Mouse (Mus musculus): ENCODE data around the gene Arx.

Arx gene

GRCm38 (mm10) chrX:93286291-93286893, at the start of gene Arx:
Gene Arx, plus strand, starts transcription at chrX:93286445.
- peak; percentile 85 for DNase-seq (ENCODE audit: low spot score)

GRCm38 (mm10) chrX:93251329-93251728, 34.9 kb upstream of the Arx start:
- no peak for DNase-seq (ENCODE audit: low spot score)

GRCm38 (mm10) chrX:93275689-93276088, 10.6 kb upstream of the Arx start:
- DNase-seq (ENCODE audit: low spot score), result no peak

GRCm38 (mm10) chrX:93279940-93280339, 6.3 kb upstream of the Arx start:
- DNase-seq (ENCODE audit: low spot score), result no peak

- DNase-seq (ENCODE audit: low spot score), result no peak
Observed at GRCm38 (mm10) chrX:93281028-93281723, 5.1 kb upstream of the Arx start.

- no peak for DNase-seq (ENCODE audit: low spot score)
Observed at GRCm38 (mm10) chrX:93281756-93282155, 4.5 kb upstream of the Arx start.

- no peak for DNase-seq (ENCODE audit: low spot score)
Observed at GRCm38 (mm10) chrX:93285091-93285490, 1.2 kb upstream of the Arx start.

GRCm38 (mm10) chrX:93288339-93288738, 2.1 kb downstream of the Arx start:
- DNase-seq (ENCODE audit: low spot score), result no peak

GRCm38 (mm10) chrX:93289076-93289475, 2.8 kb downstream of the Arx start:
- no peak for DNase-seq (ENCODE audit: low spot score)

GRCm38 (mm10) chrX:93289851-93290380, 3.7 kb downstream of the Arx start:
- DNase-seq (ENCODE audit: low spot score), result no peak

GRCm38 (mm10) chrX:93292031-93292430, 5.8 kb downstream of the Arx start:
- no peak for DNase-seq (ENCODE audit: low spot score)

GRCm38 (mm10) chrX:93294736-93295490, 8.7 kb downstream of the Arx start:
- DNase-seq (ENCODE audit: low spot score), result no peak

- no peak for DNase-seq (ENCODE audit: low spot score)
Observed at GRCm38 (mm10) chrX:93295819-93296218, 9.6 kb downstream of the Arx start.

- DNase-seq (ENCODE audit: low spot score), result no peak
Observed at GRCm38 (mm10) chrX:93297001-93297441, 10.8 kb downstream of the Arx start.

- no peak for DNase-seq (ENCODE audit: low spot score)
Observed at GRCm38 (mm10) chrX:93299046-93299626, 12.9 kb downstream of the Arx start.

- DNase-seq (ENCODE audit: low spot score), result no peak
Observed at GRCm38 (mm10) chrX:93299771-93300170, 13.5 kb downstream of the Arx start.

GRCm38 (mm10) chrX:93300183-93300815, 14.1 kb downstream of the Arx start:
- no peak for DNase-seq (ENCODE audit: low spot score)

- DNase-seq (ENCODE audit: low spot score), result no peak
Observed at GRCm38 (mm10) chrX:93301798-93302197, 15.6 kb downstream of the Arx start.

- DNase-seq (ENCODE audit: low spot score), result no peak
Observed at GRCm38 (mm10) chrX:93305780-93306179, 19.5 kb downstream of the Arx start.

- no peak for DNase-seq (ENCODE audit: low spot score)
Observed at GRCm38 (mm10) chrX:93317577-93317976, 31.3 kb downstream of the Arx start.

GRCm38 (mm10) chrX:93319979-93320378, 33.7 kb downstream of the Arx start:
- no peak for DNase-seq (ENCODE audit: low spot score)

- no peak for DNase-seq (ENCODE audit: low spot score)
Observed at GRCm38 (mm10) chrX:93321336-93321735, 35.1 kb downstream of the Arx start.
